Mouse (Mus musculus) frontal cortex, postnatal 25 days (tissue): Measurements from ENCODE around the gene Gm21915.

Experiments used
- DNase-seq, 2 experiments: peaks; one replicate each; pipeline ENCODE4 v3.0.0; 2022; ENCODE audit warnings: low spot score in 2 of 2

Gm21915 gene

DNA sequence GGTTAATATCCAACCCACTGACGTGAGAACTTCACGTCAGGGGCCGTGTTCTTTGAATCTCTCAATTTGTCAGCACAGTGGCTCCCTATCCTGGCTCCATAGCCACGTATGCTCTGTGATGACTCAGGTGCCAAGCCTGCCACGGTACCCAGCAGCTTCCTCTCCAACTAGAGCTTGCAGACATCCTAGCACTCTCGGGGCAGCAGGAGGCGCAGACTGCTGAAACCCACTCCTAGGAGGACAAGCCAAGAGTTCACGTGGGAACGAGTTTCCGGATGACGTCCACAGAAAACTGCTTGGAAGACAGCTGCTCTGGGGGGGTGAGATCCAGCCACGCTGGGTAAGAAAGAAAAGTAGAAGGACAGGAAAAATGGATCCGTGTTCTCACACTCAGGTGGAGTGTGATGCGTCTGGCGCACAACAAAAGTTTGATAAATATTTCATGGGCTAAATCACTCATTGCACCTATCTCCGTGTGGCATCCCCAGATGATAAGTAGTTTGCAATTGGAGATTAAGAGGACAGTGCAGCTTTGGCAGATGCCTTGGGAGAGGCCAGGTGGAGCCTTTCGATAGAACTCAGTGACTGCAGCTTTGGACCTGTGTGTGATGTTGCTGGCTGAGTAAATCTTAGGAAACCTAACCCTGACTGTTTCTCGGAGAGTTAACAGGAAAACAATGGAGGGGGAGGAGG lies 46.9 kb downstream of the Gm21915 start:
- no peak for DNase-seq

- no peak for DNase-seq
These were observed 47.4 kb downstream of the Gm21915 start for GRCm38 (mm10) chr9:40717875-40718185.
